Mouse (Mus musculus): ENCODE measurements around the gene Galntl6. TPM values are rescaled to one million over a fixed set of nuclear protein-coding genes. Genes with fewer than 3 reads are reported as not detected.

Galntl6 gene
- polyA plus RNA-seq, 1 experiment from 2014 or later = 0.33 TPM

GRCm38 (mm10) chr8:58677847-58678450, 234.5 kb downstream of the Galntl6 start:
- Histone ChIP-seq H3K27ac (ENCODE audit: low read depth, low read length) (no peak overlapping the region), H3K27me3 (ENCODE audit: control insufficient read depth, insufficient read depth, low read length) (no peaks in the 10 kb centered on the region), H3K4me1 (ENCODE audit: control insufficient read depth, insufficient read depth, low read length) (no peaks in the 10 kb centered on the region), H3K36me3 (ENCODE audit: control insufficient read depth, insufficient read depth, low read length) (no peaks in the 10 kb centered on the region), H3K4me2 (no peak overlapping the region), H3K9ac (ENCODE audit: low read length) (no peak overlapping the region), H3K4me3 (ENCODE audit: low read depth, low read length) (no peak overlapping the region), H3K9me3 (ENCODE audit: control insufficient read depth, low read length) (no peaks in the 10 kb centered on the region)
- DNase-seq (ENCODE audit: low spot score, missing footprints) (peak; percentile 85), ATAC-seq (ENCODE audit: low FRiP score) (peak; percentile 70; the same call in 1 of the 2 replicates)
- 29% methylated on average over 6 of the region's 6 CpGs for WGBS

- no peak overlapping the region for H3K4me3 ChIP-seq (ENCODE audit: low read depth, low read length)
- WGBS = 74% methylated on average over 2 of the region's 2 CpGs
- no peak for DNase-seq (ENCODE audit: low spot score, missing footprints)
- ATAC-seq (ENCODE audit: low FRiP score) = no peak
- no peak overlapping the region for H3K9ac ChIP-seq (ENCODE audit: low read length)
- no peaks in the 10 kb centered on the region for H3K27me3 ChIP-seq (ENCODE audit: control insufficient read depth, insufficient read depth, low read length)
- H3K27ac ChIP-seq (ENCODE audit: low read depth, low read length) = no peak overlapping the region
- H3K4me1 ChIP-seq (ENCODE audit: control insufficient read depth, insufficient read depth, low read length) = no peaks in the 10 kb centered on the region
- H3K4me2 ChIP-seq = no peak overlapping the region
- no peaks in the 10 kb centered on the region for H3K36me3 ChIP-seq (ENCODE audit: control insufficient read depth, insufficient read depth, low read length)
- H3K9me3 ChIP-seq (ENCODE audit: control insufficient read depth, low read length) = no peaks in the 10 kb centered on the region
Observed at GRCm38 (mm10) chr8:58669075-58669474, 243.4 kb downstream of the Galntl6 start.

GRCm38 (mm10) chr8:58660019-58660418, 252.4 kb downstream of the Galntl6 start:
- DNase-seq (ENCODE audit: low spot score, missing footprints) (no peak), ATAC-seq (ENCODE audit: low FRiP score) (peak; percentile 46; the same call in 1 of the 2 replicates)
- H3K36me3 ChIP-seq (ENCODE audit: control insufficient read depth, insufficient read depth, low read length) = no peaks in the 10 kb centered on the region
- no peak overlapping the region for H3K9ac ChIP-seq (ENCODE audit: low read length)
- no peaks in the 10 kb centered on the region for H3K27me3 ChIP-seq (ENCODE audit: control insufficient read depth, insufficient read depth, low read length)
- H3K9me3 ChIP-seq (ENCODE audit: control insufficient read depth, low read length) = no peaks in the 10 kb centered on the region
- no peak overlapping the region for H3K4me3 ChIP-seq (ENCODE audit: low read depth, low read length)
- no peak overlapping the region for H3K27ac ChIP-seq (ENCODE audit: low read depth, low read length)
- H3K4me1 ChIP-seq (ENCODE audit: control insufficient read depth, insufficient read depth, low read length) = no peaks in the 10 kb centered on the region
- H3K4me2 ChIP-seq = no peak overlapping the region

- 84% methylated on average over 4 of the region's 4 CpGs for WGBS
- no peak for ATAC-seq (ENCODE audit: low FRiP score)
Observed at GRCm38 (mm10) chr8:58655631-58656030, 256.8 kb downstream of the Galntl6 start.

GRCm38 (mm10) chr8:58606451-58606850, 306.0 kb downstream of the Galntl6 start:
- Histone ChIP-seq H3K27ac (ENCODE audit: low read depth, low read length) (no peak overlapping the region), H3K9me3 (ENCODE audit: control insufficient read depth, low read length) (no peaks in the 10 kb centered on the region), H3K36me3 (ENCODE audit: control insufficient read depth, insufficient read depth, low read length) (no peaks in the 10 kb centered on the region), H3K4me1 (ENCODE audit: control insufficient read depth, insufficient read depth, low read length) (no peaks in the 10 kb centered on the region), H3K4me2 (no peak overlapping the region), H3K9ac (ENCODE audit: low read length) (no peak overlapping the region), H3K27me3 (ENCODE audit: control insufficient read depth, insufficient read depth, low read length) (no peaks in the 10 kb centered on the region), H3K4me3 (ENCODE audit: low read depth, low read length) (no peak overlapping the region)
- DNase-seq (ENCODE audit: low spot score, missing footprints) = no peak
- WGBS = 79% methylated on average over 4 of the region's 4 CpGs
- ATAC-seq (ENCODE audit: low FRiP score) = no peak

More at GRCm38 (mm10) chr8:58655631-58656030, 256.8 kb downstream of the Galntl6 start:
- Histone ChIP-seq H3K4me3 (ENCODE audit: low read depth, low read length) (no peak overlapping the region), H3K36me3 (ENCODE audit: control insufficient read depth, insufficient read depth, low read length) (no peaks in the 10 kb centered on the region), H3K27me3 (ENCODE audit: control insufficient read depth, insufficient read depth, low read length) (no peaks in the 10 kb centered on the region), H3K9ac (ENCODE audit: low read length) (no peak overlapping the region), H3K4me2 (no peak overlapping the region), H3K27ac (ENCODE audit: low read depth, low read length) (no peak overlapping the region), H3K4me1 (ENCODE audit: control insufficient read depth, insufficient read depth, low read length) (no peaks in the 10 kb centered on the region), H3K9me3 (ENCODE audit: control insufficient read depth, low read length) (no peaks in the 10 kb centered on the region)
- no peak for DNase-seq (ENCODE audit: low spot score, missing footprints)

- Histone ChIP-seq H3K9ac (ENCODE audit: low read length) (no peak overlapping the region), H3K4me1 (ENCODE audit: control insufficient read depth, insufficient read depth, low read length) (no peaks in the 10 kb centered on the region), H3K27ac (ENCODE audit: low read depth, low read length) (no peak overlapping the region), H3K9me3 (ENCODE audit: control insufficient read depth, low read length) (no peaks in the 10 kb centered on the region), H3K4me3 (ENCODE audit: low read depth, low read length) (no peak overlapping the region), H3K36me3 (ENCODE audit: control insufficient read depth, insufficient read depth, low read length) (no peaks in the 10 kb centered on the region), H3K4me2 (no peak overlapping the region), H3K27me3 (ENCODE audit: control insufficient read depth, insufficient read depth, low read length) (no peaks in the 10 kb centered on the region)
- DNase-seq (ENCODE audit: low spot score, missing footprints) (no peak), ATAC-seq (ENCODE audit: low FRiP score) (no peak)
- 78% methylated on average over 4 of the region's 4 CpGs for WGBS
Observed at GRCm38 (mm10) chr8:58604751-58605150, 307.7 kb downstream of the Galntl6 start.

- no peaks in the 10 kb centered on the region for H3K9me3 ChIP-seq (ENCODE audit: control insufficient read depth, low read length)
- 85% methylated on average over 6 of the region's 6 CpGs for WGBS
- no peak overlapping the region for H3K9ac ChIP-seq (ENCODE audit: low read length)
- ATAC-seq (ENCODE audit: low FRiP score) = no peak
- H3K36me3 ChIP-seq (ENCODE audit: control insufficient read depth, insufficient read depth, low read length) = no peaks in the 10 kb centered on the region
- no peaks in the 10 kb centered on the region for H3K27me3 ChIP-seq (ENCODE audit: control insufficient read depth, insufficient read depth, low read length)
- H3K4me1 ChIP-seq (ENCODE audit: control insufficient read depth, insufficient read depth, low read length) = no peaks in the 10 kb centered on the region
- H3K27ac ChIP-seq (ENCODE audit: low read depth, low read length) = no peak overlapping the region
- no peak overlapping the region for H3K4me3 ChIP-seq (ENCODE audit: low read depth, low read length)
- DNase-seq (ENCODE audit: low spot score, missing footprints) = peak; percentile 44
- no peak overlapping the region for H3K4me2 ChIP-seq
Observed at GRCm38 (mm10) chr8:58597834-58598233, 314.6 kb downstream of the Galntl6 start.

GRCm38 (mm10) chr8:58575346-58575745, 337.1 kb downstream of the Galntl6 start:
- H3K4me1 ChIP-seq (ENCODE audit: control insufficient read depth, insufficient read depth, low read length) = no peaks in the 10 kb centered on the region
- H3K4me3 ChIP-seq (ENCODE audit: low read depth, low read length) = no peak overlapping the region
- no peak overlapping the region for H3K4me2 ChIP-seq
- no peaks in the 10 kb centered on the region for H3K27me3 ChIP-seq (ENCODE audit: control insufficient read depth, insufficient read depth, low read length)
- ATAC-seq (ENCODE audit: low FRiP score) (no peak), DNase-seq (ENCODE audit: low spot score, missing footprints) (no peak)
- no peaks in the 10 kb centered on the region for H3K36me3 ChIP-seq (ENCODE audit: control insufficient read depth, insufficient read depth, low read length)
- 86% methylated on average over 1 of the region's 1 CpGs for WGBS
- H3K9me3 ChIP-seq (ENCODE audit: control insufficient read depth, low read length) = no peaks in the 10 kb centered on the region
- no peak overlapping the region for H3K27ac ChIP-seq (ENCODE audit: low read depth, low read length)
- no peak overlapping the region for H3K9ac ChIP-seq (ENCODE audit: low read length)

GRCm38 (mm10) chr8:58568086-58568485, 344.4 kb downstream of the Galntl6 start:
- H3K4me2 ChIP-seq = no peak overlapping the region
- ATAC-seq (ENCODE audit: low FRiP score) = no peak
- H3K27ac ChIP-seq (ENCODE audit: low read depth, low read length) = no peak overlapping the region
- no peaks in the 10 kb centered on the region for H3K27me3 ChIP-seq (ENCODE audit: control insufficient read depth, insufficient read depth, low read length)
- H3K4me3 ChIP-seq (ENCODE audit: low read depth, low read length) = no peak overlapping the region
- DNase-seq (ENCODE audit: low spot score, missing footprints) = no peak
- no peak overlapping the region for H3K9ac ChIP-seq (ENCODE audit: low read length)
- H3K36me3 ChIP-seq (ENCODE audit: control insufficient read depth, insufficient read depth, low read length) = no peaks in the 10 kb centered on the region
- WGBS = 67% methylated on average over 2 of the region's 2 CpGs
- no peaks in the 10 kb centered on the region for H3K9me3 ChIP-seq (ENCODE audit: control insufficient read depth, low read length)
- H3K4me1 ChIP-seq (ENCODE audit: control insufficient read depth, insufficient read depth, low read length) = no peaks in the 10 kb centered on the region
